Mouse (Mus musculus): ENCODE results near the gene Lyzl4. TPM values are rescaled to one million over a fixed set of nuclear protein-coding genes. Genes with fewer than 3 reads are reported as not detected.

Lyzl4 gene
- polyA plus RNA-seq, 1 experiment from 2014 or later, result not detected

DNA sequence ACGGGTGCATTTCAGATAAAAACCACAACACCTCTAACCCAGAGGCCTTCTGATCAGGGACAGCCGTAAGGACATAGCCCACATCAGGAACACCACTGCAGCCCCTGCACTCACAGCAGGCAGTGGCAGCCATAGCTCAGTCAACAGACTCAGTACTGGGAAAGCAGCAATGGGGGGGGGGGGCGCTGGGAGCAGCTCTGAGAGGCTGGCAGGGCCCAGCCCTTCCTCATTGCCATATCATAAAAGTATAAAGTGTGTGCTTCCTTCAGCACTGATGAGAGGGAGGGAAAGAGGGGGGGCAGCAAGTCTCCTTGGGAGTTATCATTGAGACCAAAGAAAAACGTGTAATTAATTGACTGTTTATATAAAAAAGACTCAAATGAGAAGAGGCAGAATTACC lies 94.5 kb downstream of the Lyzl4 start:
- no peak for TF ChIP-seq CTCF (IDR thresholded peaks at IDR 0.05)
- DNase-seq (ENCODE audit: low read depth, low spot score), result no peak
- in situ Hi-C loops (cut with MboI; ENCODE audit: low pct_unique_long_range_greater_than_20kb), result loop anchor here (25.0 kb wide), 1 partner anchor 1385 kb away; no protein-coding TSS in a partner anchor
- POLR2A ChIA-PET, result no interaction called here
- CTCF ChIA-PET, result no interaction called here
- H3K27me3 ChIP-seq, result peaks cover 34% of the 10 kb centered on the region
- ATAC-seq, result no peak

DNA sequence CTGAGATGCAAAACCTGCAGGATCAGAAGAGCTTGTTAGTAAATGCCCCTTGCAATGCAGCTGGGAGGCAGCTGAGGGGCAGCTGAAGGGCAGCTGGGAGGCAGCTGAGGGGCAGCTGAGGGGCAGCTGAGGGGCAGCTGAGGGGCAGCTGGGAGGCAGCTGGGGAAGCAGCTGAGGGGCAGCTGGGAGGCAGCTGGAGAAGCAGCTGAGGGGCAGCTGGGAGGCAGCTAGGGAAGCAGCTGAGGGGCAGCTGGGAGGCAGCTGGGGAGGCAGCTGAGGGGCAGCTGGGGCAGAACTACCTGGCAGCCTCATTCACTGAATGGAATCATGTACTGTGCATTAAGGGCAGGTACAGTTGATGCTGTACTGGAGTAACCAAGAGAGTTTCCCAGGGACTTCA lies 100.4 kb downstream of the Lyzl4 start:
- DNase-seq (ENCODE audit: low read depth, low spot score) (no peak), ATAC-seq (no peak)
- H3K27me3 ChIP-seq, result peaks cover 40% of the 10 kb centered on the region
- CTCF ChIA-PET, result interaction anchor here (1.1 to 1.2 kb wide), 2 partner anchors 64 to 126 kb away, joined by 3 to 4 read pairs; no protein-coding TSS in a partner anchor
- POLR2A ChIA-PET, result no interaction called here
- TF ChIP-seq CTCF (IDR thresholded peaks at IDR 0.05), result no peak
- in situ Hi-C loops (cut with MboI; ENCODE audit: low pct_unique_long_range_greater_than_20kb), result loop anchor here (25.0 kb wide), 1 partner anchor 1379 kb away; no protein-coding TSS in a partner anchor

DNA sequence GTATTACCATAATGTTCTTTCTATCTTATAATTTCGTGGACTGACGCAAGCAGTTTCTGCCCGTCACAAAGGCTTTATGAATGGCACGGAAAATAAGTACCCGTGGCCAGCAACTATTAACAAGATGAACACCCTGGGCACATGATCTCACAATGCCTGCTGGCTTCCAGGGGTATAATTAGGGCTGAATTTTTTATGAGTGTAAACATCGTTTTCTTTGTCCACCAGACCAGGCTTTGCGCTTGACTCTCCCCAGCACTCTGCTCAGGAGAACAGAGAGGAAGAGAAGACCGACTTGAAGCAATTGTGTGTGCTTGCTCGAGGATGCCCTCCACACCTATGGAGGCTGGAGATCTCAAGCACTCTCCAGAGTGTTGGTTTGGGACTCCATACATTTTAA lies 109.3 kb downstream of the Lyzl4 start:
- in situ Hi-C loops (cut with MboI; ENCODE audit: low pct_unique_long_range_greater_than_20kb), result loop anchor here (25.0 kb wide), 1 partner anchor 1370 kb away; no protein-coding TSS in a partner anchor
- ChIA-PET CTCF (no interaction called here), POLR2A (no interaction called here)
- DNase-seq (ENCODE audit: low read depth, low spot score) (no peak), ATAC-seq (no peak)
- peaks cover 29% of the 10 kb centered on the region for H3K27me3 ChIP-seq
- no peak for TF ChIP-seq CTCF (IDR thresholded peaks at IDR 0.05)

DNA sequence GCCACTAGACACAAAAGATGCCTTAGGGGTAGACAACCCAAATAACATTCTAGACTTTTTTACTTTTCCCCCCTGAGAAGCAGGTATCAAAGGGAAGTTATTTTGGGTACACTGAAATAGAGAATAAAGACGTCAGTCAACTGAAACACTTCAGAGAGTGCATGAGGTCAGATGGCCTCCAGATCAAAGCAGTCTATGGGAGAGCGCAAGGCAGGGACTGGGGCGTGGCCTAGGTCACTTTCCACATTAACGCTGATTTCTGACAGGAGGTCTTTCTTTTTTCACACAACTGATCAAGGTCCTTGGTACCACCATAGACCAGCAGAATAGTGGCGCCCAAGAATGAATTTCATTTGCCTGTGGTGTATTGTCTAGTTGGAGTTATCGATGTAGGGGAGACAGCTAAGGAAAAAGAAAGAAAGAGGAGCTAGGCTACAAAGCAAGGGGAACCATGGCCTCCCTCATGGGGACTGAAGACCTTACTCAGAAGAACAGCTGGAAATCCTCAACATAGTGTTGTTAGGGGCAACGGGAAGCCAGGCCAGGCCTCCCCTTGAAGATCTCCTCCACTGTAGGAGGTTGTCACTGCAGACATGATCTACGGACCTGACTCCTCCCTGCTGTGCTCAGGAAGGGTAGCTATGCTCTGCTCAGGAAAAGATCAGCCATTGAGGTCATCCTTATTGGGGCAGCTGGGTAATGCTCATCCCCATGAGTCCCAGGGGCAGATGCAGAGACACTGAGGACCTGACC lies 113.1 kb downstream of the Lyzl4 start:
- ChIA-PET CTCF (no interaction called here), POLR2A (interaction anchor here (0.6 kb wide), 1 partner anchor 64 kb away, joined by 4 read pairs; no protein-coding TSS in a partner anchor)
- DNase-seq (ENCODE audit: low read depth, low spot score), result no peak
- peaks cover 38% of the 10 kb centered on the region for H3K27me3 ChIP-seq
- in situ Hi-C loops (cut with MboI; ENCODE audit: low pct_unique_long_range_greater_than_20kb), result loop anchor here (25.0 kb wide), 1 partner anchor 1366 kb away; no protein-coding TSS in a partner anchor
- no peak for TF ChIP-seq CTCF (IDR thresholded peaks at IDR 0.05)
- ATAC-seq, result no peak

Other genes starting within 250 kb of the Lyzl4 start
- gene Cck, start 146.4 kb downstream of the Lyzl4 start, polyA plus RNA-seq (2021), result not detected
- not detected for gene Vipr1, start 620 bp upstream of the Lyzl4 start, polyA plus RNA-seq (2021)
- gene Sec22c, start 63.4 kb upstream of the Lyzl4 start, polyA plus RNA-seq (2021), result 12.7 TPM
- 63.8 TPM for gene Ss18l2, start 68.2 kb upstream of the Lyzl4 start, polyA plus RNA-seq (2021)
- gene Nktr, start 77.1 kb upstream of the Lyzl4 start, polyA plus RNA-seq (2021), result 54.5 TPM
- gene Zfp651, start 117.2 kb upstream of the Lyzl4 start, polyA plus RNA-seq (2021), result 64.7 TPM
- gene Klhl40, start 135.5 kb upstream of the Lyzl4 start, polyA plus RNA-seq (2021), result not detected
- gene Hhatl, start 150.4 kb upstream of the Lyzl4 start, polyA plus RNA-seq (2021), result not detected
- 0.03 TPM for gene Ccdc13, start 197.4 kb upstream of the Lyzl4 start, polyA plus RNA-seq (2021)
- gene Higd1a, start 216.3 kb upstream of the Lyzl4 start, polyA plus RNA-seq (2021), result 108 TPM